Mouse (Mus musculus): ENCODE data around the gene Tst.

DNA sequence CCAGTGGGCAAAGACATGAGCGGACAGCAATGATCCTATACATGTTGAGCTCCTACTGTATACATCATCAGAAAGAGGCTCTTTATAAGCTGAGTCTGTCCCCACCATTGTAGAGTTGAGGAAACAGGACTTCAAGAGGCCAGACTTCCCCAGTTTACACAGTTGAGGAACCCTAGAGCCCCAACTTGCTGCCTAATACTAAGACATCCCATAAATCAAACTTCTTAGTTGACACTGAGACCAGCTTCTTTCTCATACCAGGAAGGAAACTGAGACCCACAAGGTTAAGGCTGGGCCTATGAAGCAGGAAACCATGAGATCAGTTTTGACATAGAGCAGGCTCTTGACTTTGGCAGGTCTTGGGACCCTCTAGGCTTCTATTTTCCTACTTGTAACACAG, 20.1 kb downstream of the Tst start:
- TF ChIP-seq CTCF (IDR thresholded peaks at IDR 0.05; ENCODE audit: low read depth, low read length) (no peak), POLR2A (IDR thresholded peaks at IDR 0.05; ENCODE audit: borderline replicate concordance, low read depth, low read length) (no peak)
